Mouse (Mus musculus): ENCODE data around the gene Olfr1176. TPM values are rescaled to one million over a fixed set of nuclear protein-coding genes. Genes with fewer than 3 reads are reported as not detected.

The Olfr1176 gene
- not detected in 2 replicates for polyA plus RNA-seq (2015; fragmentation: Nextera tagmentation; extraction: Ambion mirVana)

DNA sequence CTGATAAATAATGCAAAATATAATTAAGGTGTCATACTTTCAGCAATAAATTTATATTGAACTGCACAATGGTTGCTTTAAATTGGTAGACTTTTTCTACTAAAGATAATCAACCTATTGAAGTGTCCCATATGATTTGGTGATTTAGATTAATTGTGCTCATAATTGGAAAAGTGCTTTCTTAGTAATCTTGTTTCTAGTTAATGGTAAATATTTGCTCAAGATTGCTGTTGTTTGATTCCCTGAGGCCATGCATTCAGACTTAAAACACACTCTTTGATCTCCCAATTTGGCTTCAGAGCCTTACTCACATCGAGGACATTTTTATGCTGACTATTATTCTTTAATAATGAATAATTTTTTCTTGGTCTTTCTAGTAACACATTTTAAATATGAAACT lies at the start of gene Olfr1176:
Gene Olfr1176 (plus strand): TSS at position 301 of the 400 bp plus-strand sequence.
- WGBS: 69% methylated on average over 1 of the region's 1 CpGs
- no peak for ATAC-seq (replicated peaks)

DNA sequence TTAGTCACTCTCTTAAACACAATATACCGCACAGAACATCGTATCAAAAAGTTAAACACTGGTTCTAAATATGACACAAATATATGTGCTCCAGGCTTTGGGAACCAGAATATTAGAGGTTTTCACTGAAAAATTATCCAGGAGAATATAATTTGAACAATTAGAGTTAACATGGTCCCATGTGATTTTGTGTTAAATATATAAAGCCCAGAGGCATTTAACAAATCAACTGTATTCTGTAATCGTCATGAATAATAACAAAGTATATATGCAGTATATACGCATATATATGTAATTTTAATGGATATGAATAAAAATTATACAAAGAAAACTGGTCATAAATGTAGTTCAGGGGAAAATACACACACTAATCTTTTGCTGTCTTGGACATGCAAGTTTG lies 21.5 kb upstream of the Olfr1176 start, which contains the start of gene Olfr1174-ps:
Gene Olfr1174-ps (minus strand): TSS at position 101 of the 400 bp plus-strand sequence.
- Histone ChIP-seq H3K27me3 (replicated peaks) (no peaks in the 10 kb centered on the region), H3K36me3 (replicated peaks) (no peaks in the 10 kb centered on the region), H3K4me1 (no peaks in the 10 kb centered on the region), H3K4me2 (no peak within 1 kb of the TSS), H3K4me3 (no peak within 1 kb of the TSS), H3K9me3 (no peaks in the 10 kb centered on the region), H3K27ac (no peak within 1 kb of the TSS), H3K9ac (no peak within 1 kb of the TSS)
- WGBS: 89% methylated on average over 4 of the region's 4 CpGs
- no peak for ATAC-seq (replicated peaks)

More for the DNA sequence above, at the start of gene Olfr1176:
- H3K36me3 ChIP-seq (replicated peaks): no peaks in the 10 kb centered on the region
- no peak within 1 kb of the TSS for H3K4me2 ChIP-seq
- H3K9ac ChIP-seq: no peak within 1 kb of the TSS
- no peaks in the 10 kb centered on the region for H3K9me3 ChIP-seq
- H3K27me3 ChIP-seq (replicated peaks): no peaks in the 10 kb centered on the region
- H3K4me1 ChIP-seq: no peaks in the 10 kb centered on the region
- no peak within 1 kb of the TSS for H3K4me3 ChIP-seq
- no peak within 1 kb of the TSS for H3K27ac ChIP-seq

DNA sequence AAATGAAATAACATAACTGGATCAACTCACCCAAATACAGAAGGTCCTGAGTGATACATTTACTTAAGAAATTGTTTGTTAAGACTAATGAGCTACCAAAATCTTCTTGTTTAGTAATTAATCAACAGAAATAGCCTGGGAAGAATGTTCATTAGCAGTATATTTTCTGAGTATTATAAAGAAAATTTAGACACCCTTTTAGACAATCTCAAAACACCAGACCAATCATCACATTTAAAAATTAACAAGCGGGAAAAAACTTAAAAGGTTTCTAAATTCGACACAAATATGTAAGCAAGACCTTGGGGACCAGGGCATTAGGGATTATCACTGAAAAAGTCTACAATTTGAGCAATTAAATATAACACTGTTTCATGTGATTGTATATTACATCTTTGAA lies 9.4 kb upstream of the Olfr1176 start, which contains the start of gene Olfr1175-ps:
Gene Olfr1175-ps (minus strand): TSS at position 101 of the 400 bp plus-strand sequence.
- Histone ChIP-seq H3K9me3 (no peaks in the 10 kb centered on the region), H3K4me1 (no peaks in the 10 kb centered on the region), H3K27me3 (replicated peaks) (no peaks in the 10 kb centered on the region), H3K9ac (no peak within 1 kb of the TSS), H3K4me2 (no peak within 1 kb of the TSS), H3K4me3 (no peak within 1 kb of the TSS), H3K27ac (no peak within 1 kb of the TSS), H3K36me3 (replicated peaks) (no peaks in the 10 kb centered on the region)
- no peak for ATAC-seq (replicated peaks)
- WGBS: 90% methylated on average over 2 of the region's 2 CpGs

DNA sequence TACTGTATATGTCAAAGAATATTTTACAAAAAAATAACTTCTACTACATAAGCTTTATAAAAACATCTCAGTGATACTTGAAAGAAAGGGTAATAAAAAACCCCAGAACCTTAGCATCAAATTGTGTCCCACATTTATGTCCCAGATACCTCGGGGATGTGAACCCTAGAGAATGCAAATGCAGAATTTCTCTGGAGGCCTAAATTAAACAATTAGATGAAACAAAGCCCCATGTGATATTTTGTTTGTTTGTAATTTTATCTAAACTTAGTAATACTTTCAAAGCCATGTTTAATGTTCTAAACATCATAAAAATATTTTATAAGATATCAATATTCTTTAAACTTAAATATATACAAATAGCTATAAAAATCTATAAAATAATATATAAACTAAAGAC lies 9.9 kb downstream of the Olfr1176 start, which contains the start of gene Olfr1177-ps:
Gene Olfr1177-ps (minus strand): TSS at position 101 of the 400 bp plus-strand sequence.
- no peaks in the 10 kb centered on the region for H3K27me3 ChIP-seq (replicated peaks)
- WGBS: 89% methylated on average over 1 of the region's 1 CpGs
- ATAC-seq (replicated peaks): no peak

DNA sequence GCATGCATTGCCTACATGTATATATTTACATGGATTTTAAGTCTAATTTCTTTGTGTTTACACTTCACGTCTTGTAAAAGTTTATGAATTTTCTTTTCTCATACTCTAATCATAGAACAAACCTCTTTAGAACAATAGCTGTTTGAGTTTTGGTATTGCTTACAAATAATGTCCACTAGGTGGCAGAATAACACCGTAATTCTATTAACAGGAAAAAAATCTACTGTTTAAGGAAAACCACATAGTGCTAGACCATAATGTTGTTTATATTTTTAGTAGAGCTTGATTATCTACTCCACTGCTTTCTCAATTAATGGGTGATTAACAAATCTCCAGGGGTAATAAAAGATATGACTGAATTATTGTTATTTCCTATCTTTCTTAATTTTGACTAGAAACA lies 19.8 kb downstream of the Olfr1176 start:
- no peak overlapping the region for H3K27ac ChIP-seq
- H3K27me3 ChIP-seq (replicated peaks): no peaks in the 10 kb centered on the region
- H3K4me1 ChIP-seq: no peaks in the 10 kb centered on the region
- H3K4me3 ChIP-seq: no peak overlapping the region
- H3K4me2 ChIP-seq: no peak overlapping the region
- no peaks in the 10 kb centered on the region for H3K36me3 ChIP-seq (replicated peaks)
- no peak overlapping the region for H3K9ac ChIP-seq
- ATAC-seq (replicated peaks): peak; percentile 85
- H3K9me3 ChIP-seq: no peaks in the 10 kb centered on the region
- 2% methylated on average over 2 of the region's 2 CpGs for WGBS

More for the DNA sequence above, 9.9 kb downstream of the Olfr1176 start, which contains the start of gene Olfr1177-ps:
- H3K36me3 ChIP-seq (replicated peaks): no peaks in the 10 kb centered on the region
- H3K4me3 ChIP-seq: no peak within 1 kb of the TSS
- no peak within 1 kb of the TSS for H3K27ac ChIP-seq
- no peaks in the 10 kb centered on the region for H3K9me3 ChIP-seq
- no peak within 1 kb of the TSS for H3K4me2 ChIP-seq
- no peak within 1 kb of the TSS for H3K9ac ChIP-seq
- H3K4me1 ChIP-seq: no peaks in the 10 kb centered on the region

DNA sequence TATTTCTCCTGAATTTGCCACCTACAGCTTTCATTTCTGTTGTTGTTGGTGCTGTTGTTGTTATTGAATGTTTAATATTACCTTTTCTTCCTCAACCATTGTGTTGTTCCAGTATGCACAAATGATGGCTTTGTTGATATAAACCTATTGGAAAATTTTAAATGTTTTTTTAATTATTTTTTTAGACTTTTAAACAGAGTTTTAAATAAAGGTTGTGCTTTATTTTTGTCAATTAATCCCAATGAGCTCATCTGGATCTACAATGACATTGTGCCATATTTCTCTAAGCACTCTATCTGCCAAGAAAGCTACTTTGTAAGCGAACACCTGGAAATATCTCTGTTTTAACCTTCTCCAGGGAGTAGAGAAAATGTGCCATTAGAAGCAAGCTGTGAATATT lies 50.2 kb downstream of the Olfr1176 start, which contains the start of gene Olfr1178:
Gene Olfr1178 (plus strand): TSS at position 301 of the 400 bp plus-strand sequence.
- no peaks in the 10 kb centered on the region for H3K27me3 ChIP-seq (replicated peaks)
- ATAC-seq (replicated peaks): no peak
- WGBS: 92% methylated on average over 1 of the region's 1 CpGs

More for the DNA sequence above, 50.2 kb downstream of the Olfr1176 start, which contains the start of gene Olfr1178:
- Histone ChIP-seq H3K4me1 (no peaks in the 10 kb centered on the region), H3K9ac (no peak within 1 kb of the TSS), H3K27ac (no peak within 1 kb of the TSS), H3K36me3 (replicated peaks) (no peaks in the 10 kb centered on the region), H3K4me3 (no peak within 1 kb of the TSS), H3K4me2 (no peak within 1 kb of the TSS), H3K9me3 (no peaks in the 10 kb centered on the region)

Other genes starting within 250 kb of the Olfr1176 start
- gene Olfr1164, start 242.8 kb upstream of the Olfr1176 start, polyA plus RNA-seq (2015; fragmentation: Nextera tagmentation; extraction: Ambion mirVana): not detected in 2 replicates
- gene Olfr1166, start 208.4 kb upstream of the Olfr1176 start, polyA plus RNA-seq (2015; fragmentation: Nextera tagmentation; extraction: Ambion mirVana): not detected in 2 replicates
- gene Olfr1167, start 181.5 kb upstream of the Olfr1176 start, polyA plus RNA-seq (2015; fragmentation: Nextera tagmentation; extraction: Ambion mirVana): not detected in 2 replicates
- not detected in 2 replicates for gene Olfr1168, start 154.8 kb upstream of the Olfr1176 start, polyA plus RNA-seq (2015; fragmentation: Nextera tagmentation; extraction: Ambion mirVana)
- gene Olfr1170, start 108.4 kb upstream of the Olfr1176 start, polyA plus RNA-seq (2015; fragmentation: Nextera tagmentation; extraction: Ambion mirVana): not detected in 2 replicates
- not detected in 2 replicates for gene Olfr1173, start 56.8 kb upstream of the Olfr1176 start, polyA plus RNA-seq (2015; fragmentation: Nextera tagmentation; extraction: Ambion mirVana)
- gene Olfr1174-ps, start 21.6 kb upstream of the Olfr1176 start, polyA plus RNA-seq (2015; fragmentation: Nextera tagmentation; extraction: Ambion mirVana): not detected in 2 replicates
- not detected in 2 replicates for gene Olfr1175-ps, start 9.5 kb upstream of the Olfr1176 start, polyA plus RNA-seq (2015; fragmentation: Nextera tagmentation; extraction: Ambion mirVana)
- not detected in 2 replicates for gene Olfr1177-ps, start 9.8 kb downstream of the Olfr1176 start, polyA plus RNA-seq (2015; fragmentation: Nextera tagmentation; extraction: Ambion mirVana)
- gene Olfr1178, start 50.3 kb downstream of the Olfr1176 start, polyA plus RNA-seq (2015; fragmentation: Nextera tagmentation; extraction: Ambion mirVana): not detected in 2 replicates
- not detected in 2 replicates for gene Olfr1179, start 69.7 kb downstream of the Olfr1176 start, polyA plus RNA-seq (2015; fragmentation: Nextera tagmentation; extraction: Ambion mirVana)
- not detected in 2 replicates for gene Olfr1180, start 82.4 kb downstream of the Olfr1176 start, polyA plus RNA-seq (2015; fragmentation: Nextera tagmentation; extraction: Ambion mirVana)
- not detected in 2 replicates for gene Olfr1181, start 89.5 kb downstream of the Olfr1176 start, polyA plus RNA-seq (2015; fragmentation: Nextera tagmentation; extraction: Ambion mirVana)
- not detected in 2 replicates for gene Gm13757, start 112.4 kb downstream of the Olfr1176 start, polyA plus RNA-seq (2015; fragmentation: Nextera tagmentation; extraction: Ambion mirVana)
- gene Olfr1183, start 118.1 kb downstream of the Olfr1176 start, polyA plus RNA-seq (2015; fragmentation: Nextera tagmentation; extraction: Ambion mirVana): not detected in 2 replicates
- not detected in 2 replicates for gene Olfr1184, start 146.9 kb downstream of the Olfr1176 start, polyA plus RNA-seq (2015; fragmentation: Nextera tagmentation; extraction: Ambion mirVana)
- gene Olfr1185-ps1, start 156.6 kb downstream of the Olfr1176 start, polyA plus RNA-seq (2015; fragmentation: Nextera tagmentation; extraction: Ambion mirVana): not detected in 2 replicates
- gene Olfr1186, start 181.8 kb downstream of the Olfr1176 start, polyA plus RNA-seq (2015; fragmentation: Nextera tagmentation; extraction: Ambion mirVana): not detected in 2 replicates
- gene Olfr1188, start 220.2 kb downstream of the Olfr1176 start, polyA plus RNA-seq (2015; fragmentation: Nextera tagmentation; extraction: Ambion mirVana): not detected in 2 replicates
- gene Olfr1189, start 249.7 kb downstream of the Olfr1176 start, polyA plus RNA-seq (2015; fragmentation: Nextera tagmentation; extraction: Ambion mirVana): not detected in 2 replicates